Mouse (Mus musculus) neural tube, embryonic 14.5 days (tissue): ENCODE measurements around the gene Hbq1b. TPM values are rescaled to one million over a fixed set of nuclear protein-coding genes. Genes with fewer than 3 reads are reported as not detected.
A peak's percentile ranks its signal among the peaks of the same experiment; 100 is the strongest.
"Not testable (repeated sequence)": the region's sequence is repeated elsewhere in the genome, so short reads cannot be mapped to it uniquely, and the experiment has no call there.

ENCODE experiments used
- ATAC-seq: fragments of 200-750 bp; cut with Nextera tagmentation; 2 replicates; pipeline ENCODE4 v1.8.0; 2017; ENCODE audit warnings: low read depth, mild to moderate bottlenecking, moderate TSS enrichment, moderate library complexity
- H3K27ac ChIP-seq: fragments of 300-500 bp; sonication (generic); 2 replicates; pipeline ENCODE4 v1.5.1; 2014; ENCODE audit warnings: low read depth, mild to moderate bottlenecking, control low read depth, low read length, moderate library complexity, mixed read lengths
- H3K27me3 ChIP-seq: fragments of 300-500 bp; sonication (generic); 2 replicates; pipeline ENCODE4 v1.6.1; 2014; ENCODE audit warnings: low read length; ENCODE audit not compliant: control insufficient read depth, insufficient read depth
- H3K36me3 ChIP-seq: fragments of 300-500 bp; sonication (generic); 2 replicates; pipeline ENCODE4 v1.6.1; 2014; ENCODE audit warnings: low read length, mixed read lengths; ENCODE audit not compliant: control insufficient read depth, insufficient read depth
- H3K4me1 ChIP-seq: fragments of 300-500 bp; sonication (generic); 2 replicates; pipeline ENCODE4 v1.6.1; 2014; ENCODE audit warnings: low read length; ENCODE audit not compliant: control insufficient read depth, insufficient read depth
- H3K4me2 ChIP-seq: fragments of 300-500 bp; sonication (generic); 2 replicates; pipeline ENCODE4 v1.6.1; 2014; ENCODE audit warnings: mild to moderate bottlenecking, low read depth, low read length, control low read depth
- H3K4me3 ChIP-seq: fragments of 300-500 bp; sonication (generic); 2 replicates; pipeline ENCODE4 v1.5.1; 2014; ENCODE audit warnings: low read depth, low read length, control low read depth, mixed read lengths
- H3K9ac ChIP-seq: fragments of 300-500 bp; sonication (generic); replicated peaks from 2 replicates; pipeline ENCODE4 v1.6.1; 2014; ENCODE audit warnings: low read depth, mild to moderate bottlenecking, control low read depth, low read length, mixed read lengths
- H3K9me3 ChIP-seq: fragments of 300-500 bp; sonication (generic); 2 replicates; pipeline ENCODE4 v1.6.1; 2016; ENCODE audit warnings: low read length; ENCODE audit not compliant: control insufficient read depth
- WGBS: fragments of 180-500 bp; shearing (Covaris S2); extraction: QIAGEN DNeasy Blood & Tissue Kit; methylation state at CpG from one replicate; pipeline ENCODE4 v1.1.7; 2014; 5-methylcytosine and 5-hydroxymethylcytosine counted together
- polyA plus RNA-seq: library from polyadenylated mRNA; unstranded; fragments of >200 nt; fragmentation: Nextera tagmentation; extraction: Ambion mirVana; gene quantifications from 2 replicates; pipeline ENCODE4 v1.2.1, GENCODE M21; 2014

Hbq1b gene
- polyA plus RNA-seq: 0.96 and 2.7 TPM in 2 replicates

- peak; percentile 89 for ATAC-seq
- not testable (repeated sequence) for H3K9me3 ChIP-seq, H3K36me3 ChIP-seq, H3K9ac ChIP-seq, H3K27me3 ChIP-seq, H3K27ac ChIP-seq, H3K4me1 ChIP-seq, H3K4me3 ChIP-seq
- 23% methylated on average over 30 of the region's 33 CpGs for WGBS
- H3K4me2 ChIP-seq: peak within 1 kb of the TSS; percentile 39
These were observed at the start of gene Hbq1b for GRCm38 (mm10) chr11:32286695-32287492. TSS of gene Hbq1b (plus strand) at chr11:32286965.

GRCm38 (mm10) chr11:32237411-32237795 lies 49.4 kb upstream of the Hbq1b start:
- WGBS: 88% methylated on average over 3 of the region's 3 CpGs
- H3K9me3 ChIP-seq: no peaks in the 10 kb centered on the region
- no peak overlapping the region for H3K9ac ChIP-seq
- no peaks in the 10 kb centered on the region for H3K27me3 ChIP-seq
- peaks cover 4% of the 10 kb centered on the region; the same call in 1 of the 2 replicates for H3K36me3 ChIP-seq
- no peak overlapping the region for H3K4me2 ChIP-seq
- no peak for ATAC-seq
- peaks cover 10% of the 10 kb centered on the region; the same call in 1 of the 2 replicates for H3K4me1 ChIP-seq
- no peak overlapping the region for H3K4me3 ChIP-seq
- no peak overlapping the region for H3K27ac ChIP-seq

GRCm38 (mm10) chr11:32238093-32238860 lies 48.5 kb upstream of the Hbq1b start:
- no peak overlapping the region for H3K4me3 ChIP-seq
- H3K9me3 ChIP-seq: no peaks in the 10 kb centered on the region
- no peaks in the 10 kb centered on the region; the same call in 1 of the 2 replicates for H3K36me3 ChIP-seq
- no peak overlapping the region for H3K4me2 ChIP-seq
- no peaks in the 10 kb centered on the region for H3K27me3 ChIP-seq
- no peak overlapping the region for H3K27ac ChIP-seq
- H3K9ac ChIP-seq: no peak overlapping the region
- ATAC-seq: peak; percentile 67
- WGBS: 63% methylated on average over 5 of the region's 5 CpGs
- peaks cover 10% of the 10 kb centered on the region; the same call in 1 of the 2 replicates for H3K4me1 ChIP-seq

GRCm38 (mm10) chr11:32241391-32241790 lies 45.4 kb upstream of the Hbq1b start:
- ATAC-seq: no peak
- H3K36me3 ChIP-seq: no peaks in the 10 kb centered on the region; the same call in 1 of the 2 replicates
- no peak overlapping the region for H3K9ac ChIP-seq
- H3K9me3 ChIP-seq: no peaks in the 10 kb centered on the region
- H3K27me3 ChIP-seq: no peaks in the 10 kb centered on the region
- no peak overlapping the region for H3K4me3 ChIP-seq
- no peaks in the 10 kb centered on the region; the same call in 1 of the 2 replicates for H3K4me1 ChIP-seq
- no peak overlapping the region for H3K27ac ChIP-seq
- H3K4me2 ChIP-seq: no peak overlapping the region

- WGBS: 79% methylated on average over 3 of the region's 3 CpGs
- H3K4me1 ChIP-seq: no peaks in the 10 kb centered on the region
- no peak overlapping the region for H3K9ac ChIP-seq
- no peak overlapping the region for H3K27ac ChIP-seq
- H3K27me3 ChIP-seq: no peaks in the 10 kb centered on the region
- no peak overlapping the region for H3K4me2 ChIP-seq
- ATAC-seq: no peak
- H3K9me3 ChIP-seq: no peaks in the 10 kb centered on the region
- no peaks in the 10 kb centered on the region; the same call in 1 of the 2 replicates for H3K36me3 ChIP-seq
- no peak overlapping the region for H3K4me3 ChIP-seq
These were observed 44.6 kb upstream of the Hbq1b start for GRCm38 (mm10) chr11:32242209-32242608.

GRCm38 (mm10) chr11:32243205-32243955 lies 43.4 kb upstream of the Hbq1b start:
- H3K4me2 ChIP-seq: no peak overlapping the region
- H3K4me1 ChIP-seq: no peaks in the 10 kb centered on the region
- ATAC-seq: no peak
- H3K9ac ChIP-seq: no peak overlapping the region
- H3K27ac ChIP-seq: no peak overlapping the region
- WGBS: 74% methylated on average over 7 of the region's 7 CpGs
- H3K27me3 ChIP-seq: no peaks in the 10 kb centered on the region
- peaks cover 8% of the 10 kb centered on the region for H3K36me3 ChIP-seq
- H3K4me3 ChIP-seq: no peak overlapping the region
- H3K9me3 ChIP-seq: no peaks in the 10 kb centered on the region

- no peak for ATAC-seq
- no peak overlapping the region for H3K27ac ChIP-seq
- no peak overlapping the region for H3K4me3 ChIP-seq
- 77% methylated on average over 3 of the region's 3 CpGs for WGBS
- H3K9ac ChIP-seq: no peak overlapping the region
- no peaks in the 10 kb centered on the region for H3K9me3 ChIP-seq
- no peaks in the 10 kb centered on the region for H3K27me3 ChIP-seq
- H3K4me2 ChIP-seq: no peak overlapping the region
- no peaks in the 10 kb centered on the region for H3K4me1 ChIP-seq
- H3K36me3 ChIP-seq: peaks cover 8% of the 10 kb centered on the region
These were observed 42.7 kb upstream of the Hbq1b start for GRCm38 (mm10) chr11:32244064-32244463.

GRCm38 (mm10) chr11:32244617-32245016 lies 42.1 kb upstream of the Hbq1b start:
- Histone ChIP-seq H3K9me3 (no peaks in the 10 kb centered on the region), H3K4me1 (no peaks in the 10 kb centered on the region), H3K36me3 (peaks cover 11% of the 10 kb centered on the region), H3K27me3 (no peaks in the 10 kb centered on the region), H3K4me2 (no peak overlapping the region), H3K27ac (no peak overlapping the region), H3K9ac (no peak overlapping the region), H3K4me3 (no peak overlapping the region)
- no peak for ATAC-seq
- WGBS: 89% methylated on average over 1 of the region's 1 CpGs
